Mouse (Mus musculus) CH12.LX (cell line): ENCODE measurements around the gene 1700042G07Rik. TPM values are rescaled to one million over a fixed set of nuclear protein-coding genes. Genes with fewer than 3 reads are reported as not detected.

Source experiments
- polyA plus RNA-seq: library from polyadenylated mRNA; unstranded; fragments of >175 nt; gene quantifications from 2 replicates; pipeline ENCODE4 v1.2.1, GENCODE M21; 2012; ENCODE audit warnings: low read depth; ENCODE audit not compliant: insufficient read length
- total RNA-seq, 2 experiments: library from RNA; depleted of rRNA; stranded (reverse); fragments of 300-350 nt in 1 of 2; fragments of >200 nt in 1 of 2; gene quantifications; 2 replicates each; pipeline ENCODE4 v1.2.3; 2012 to 2014

The 1700042G07Rik gene
- total and polyA plus RNA-seq, 3 experiments, result not detected

Other genes with a start within 250 kb of the 1700042G07Rik start
- gene Dmbx1, start 233.4 kb upstream of the 1700042G07Rik start, total RNA-seq (2012; rRNA removed), result not detected in 2 replicates
- not detected in 2 replicates for gene Dmbx1, start 233.4 kb upstream of the 1700042G07Rik start, total RNA-seq (2014; rRNA removed)
- not detected in 2 replicates for gene Dmbx1, start 233.4 kb upstream of the 1700042G07Rik start, polyA plus RNA-seq
- 9.9 and 15.1 TPM in 2 replicates for gene Faah, start 155.4 kb upstream of the 1700042G07Rik start, total RNA-seq (2012; rRNA removed)
- gene Faah, start 155.4 kb upstream of the 1700042G07Rik start, total RNA-seq (2014; rRNA removed), result 3.4 and 3.5 TPM in 2 replicates
- gene Faah, start 155.4 kb upstream of the 1700042G07Rik start, polyA plus RNA-seq, result 12.1 and 13.3 TPM in 2 replicates
- gene Nsun4, start 119.5 kb upstream of the 1700042G07Rik start, total RNA-seq (2012; rRNA removed), result 19.9 and 20.5 TPM in 2 replicates
- 32.0 and 32.8 TPM in 2 replicates for gene Nsun4, start 119.5 kb upstream of the 1700042G07Rik start, total RNA-seq (2014; rRNA removed)
- gene Nsun4, start 119.5 kb upstream of the 1700042G07Rik start, polyA plus RNA-seq, result 18.6 and 20.5 TPM in 2 replicates
- 293 and 362 TPM in 2 replicates for gene Uqcrh, start 98.3 kb upstream of the 1700042G07Rik start, total RNA-seq (2012; rRNA removed)
- 601 and 717 TPM in 2 replicates for gene Uqcrh, start 98.3 kb upstream of the 1700042G07Rik start, total RNA-seq (2014; rRNA removed)
- 264 and 297 TPM in 2 replicates for gene Uqcrh, start 98.3 kb upstream of the 1700042G07Rik start, polyA plus RNA-seq
- gene Lrrc41, start 98.1 kb upstream of the 1700042G07Rik start, total RNA-seq (2012; rRNA removed), result 49.0 and 51.8 TPM in 2 replicates
- gene Lrrc41, start 98.1 kb upstream of the 1700042G07Rik start, total RNA-seq (2014; rRNA removed), result 50.0 and 60.8 TPM in 2 replicates
- gene Lrrc41, start 98.1 kb upstream of the 1700042G07Rik start, polyA plus RNA-seq, result 43.0 and 48.8 TPM in 2 replicates
- 28.8 and 34.5 TPM in 2 replicates for gene Rad54l, start 49.7 kb upstream of the 1700042G07Rik start, total RNA-seq (2012; rRNA removed)
- 21.6 and 22.8 TPM in 2 replicates for gene Rad54l, start 49.7 kb upstream of the 1700042G07Rik start, total RNA-seq (2014; rRNA removed)
- gene Rad54l, start 49.7 kb upstream of the 1700042G07Rik start, polyA plus RNA-seq, result 48.5 and 53.3 TPM in 2 replicates
- gene Pomgnt1, start 49.5 kb upstream of the 1700042G07Rik start, total RNA-seq (2012; rRNA removed), result 33.0 and 52.2 TPM in 2 replicates
- 39.9 and 40.7 TPM in 2 replicates for gene Pomgnt1, start 49.5 kb upstream of the 1700042G07Rik start, total RNA-seq (2014; rRNA removed)
- 40.2 and 42.8 TPM in 2 replicates for gene Pomgnt1, start 49.5 kb upstream of the 1700042G07Rik start, polyA plus RNA-seq
- 0.21 TPM in 1 of 2 replicates, not detected in the other for gene Lurap1, start 22.0 kb upstream of the 1700042G07Rik start, total RNA-seq (2012; rRNA removed)
- gene Lurap1, start 22.0 kb upstream of the 1700042G07Rik start, total RNA-seq (2014; rRNA removed), result not detected in 2 replicates
- gene Lurap1, start 22.0 kb upstream of the 1700042G07Rik start, polyA plus RNA-seq, result 0.10 and 0.14 TPM in 2 replicates
- 0.08 and 0.13 TPM in 2 replicates for gene Tspan1, start 5.8 kb upstream of the 1700042G07Rik start, total RNA-seq (2012; rRNA removed)
- gene Tspan1, start 5.8 kb upstream of the 1700042G07Rik start, total RNA-seq (2014; rRNA removed), result not detected in 2 replicates
- 0.12 TPM in 1 of 2 replicates, not detected in the other for gene Tspan1, start 5.8 kb upstream of the 1700042G07Rik start, polyA plus RNA-seq
- gene Gm49337, start within 50 bp of the 1700042G07Rik start, total RNA-seq (2012; rRNA removed), result not detected in 2 replicates
- gene Gm49337, start within 50 bp of the 1700042G07Rik start, total RNA-seq (2014; rRNA removed), result not detected in 2 replicates
- gene Gm49337, start within 50 bp of the 1700042G07Rik start, polyA plus RNA-seq, result not detected in 2 replicates
- 0.42 and 0.97 TPM in 2 replicates for gene Pik3r3, start 48.2 kb downstream of the 1700042G07Rik start, total RNA-seq (2012; rRNA removed)
- gene Pik3r3, start 48.2 kb downstream of the 1700042G07Rik start, total RNA-seq (2014; rRNA removed), result 1.9 TPM in 2 replicates
- gene Pik3r3, start 48.2 kb downstream of the 1700042G07Rik start, polyA plus RNA-seq, result 1.8 and 2.2 TPM in 2 replicates